Mouse (Mus musculus): Measurements from ENCODE around the gene Lhx4.

GRCm38 (mm10) chr1:155777641-155778625, 26.4 kb upstream of the Lhx4 start:
- TF ChIP-seq CTCF (IDR thresholded peaks at IDR 0.05; ENCODE audit: borderline replicate concordance, insufficient read depth, low read depth, low read length), result no peak
- no peak for TF ChIP-seq POLR2A (IDR thresholded peaks at IDR 0.05; ENCODE audit: borderline replicate concordance, insufficient read depth, low read length)

Data from cerebellum, adult 2 months (tissue).